Mouse (Mus musculus): ENCODE data around the gene Vmn2r23. TPM values are rescaled to one million over a fixed set of nuclear protein-coding genes. Genes with fewer than 3 reads are reported as not detected.

The Vmn2r23 gene
- polyA plus RNA-seq, 1 experiment, result not detected

DNA sequence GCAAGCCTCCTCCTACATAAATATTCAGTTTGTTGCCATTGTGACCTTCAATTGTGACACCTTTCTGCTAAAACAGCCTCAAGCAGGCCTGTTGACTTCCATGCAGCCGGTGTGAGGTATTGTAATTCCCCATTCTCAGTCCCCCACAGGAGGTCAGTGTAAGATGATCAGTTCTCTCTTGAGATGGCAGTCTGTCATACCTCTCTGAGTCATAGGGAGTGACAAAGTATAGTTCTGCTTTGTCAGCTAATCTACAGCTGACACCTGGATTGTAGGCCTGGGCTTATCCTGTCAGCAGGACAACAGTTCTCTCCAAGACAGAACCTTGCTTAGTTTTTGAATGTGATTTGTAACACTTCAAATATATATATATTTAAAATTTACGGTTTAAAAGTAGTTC lies 82.4 kb downstream of the Vmn2r23 start:
- no peak overlapping the region for H3K4me3 ChIP-seq
- TF ChIP-seq TCF3 (IDR thresholded peaks at IDR 0.05; ENCODE audit: insufficient read length, low read depth), result no peak
- no peak for TF ChIP-seq MAX (IDR thresholded peaks at IDR 0.05; ENCODE audit: low read depth)
- no peak for TF ChIP-seq POLR2A (IDR thresholded peaks at IDR 0.05; ENCODE audit: insufficient read length, low read depth)
- no peak for TF ChIP-seq POLR2AphosphoS2 (IDR thresholded peaks at IDR 0.05; ENCODE audit: insufficient read length, low read depth)
- no peak for TF ChIP-seq REST (IDR thresholded peaks at IDR 0.05; ENCODE audit: insufficient read depth, insufficient read length)
- no peak for TF ChIP-seq TCF12 (IDR thresholded peaks at IDR 0.05; ENCODE audit: insufficient read depth, poor library complexity, severe bottlenecking)
- TF ChIP-seq MYOD1 (IDR thresholded peaks at IDR 0.05; ENCODE audit: control insufficient read depth in 1 of 3, insufficient read length in 2 of 3, low read depth in 2 of 3), result no peak
- TF ChIP-seq SRF (IDR thresholded peaks at IDR 0.05; ENCODE audit: control insufficient read depth, insufficient read length, low read depth), result no peak
- TF ChIP-seq CEBPB (IDR thresholded peaks at IDR 0.05; ENCODE audit: insufficient read depth, poor library complexity, severe bottlenecking), result no peak
- no peak for TF ChIP-seq MYOG (IDR thresholded peaks at IDR 0.05; ENCODE audit: control insufficient read depth in 1 of 3, insufficient read depth in 1 of 3, insufficient read length in 2 of 3, low read depth in 2 of 3)
- TF ChIP-seq E2F4 (IDR thresholded peaks at IDR 0.05; ENCODE audit: insufficient read depth), result no peak
- no peak for TF ChIP-seq USF1 (IDR thresholded peaks at IDR 0.05; ENCODE audit: low read depth)
- no peak overlapping the region for H3K4me2 ChIP-seq (ENCODE audit: low read depth)
- no peaks in the 10 kb centered on the region for H3K79me2 ChIP-seq (ENCODE audit: control insufficient read depth, insufficient read depth)
- no peak overlapping the region for H3ac ChIP-seq (ENCODE audit: control insufficient read depth, insufficient read length)
- no peaks in the 10 kb centered on the region for H3K27me3 ChIP-seq (ENCODE audit: control insufficient read depth, insufficient read depth, insufficient read length)
- no peaks in the 10 kb centered on the region for H3K36me3 ChIP-seq (ENCODE audit: control insufficient read depth, insufficient read depth)

DNA sequence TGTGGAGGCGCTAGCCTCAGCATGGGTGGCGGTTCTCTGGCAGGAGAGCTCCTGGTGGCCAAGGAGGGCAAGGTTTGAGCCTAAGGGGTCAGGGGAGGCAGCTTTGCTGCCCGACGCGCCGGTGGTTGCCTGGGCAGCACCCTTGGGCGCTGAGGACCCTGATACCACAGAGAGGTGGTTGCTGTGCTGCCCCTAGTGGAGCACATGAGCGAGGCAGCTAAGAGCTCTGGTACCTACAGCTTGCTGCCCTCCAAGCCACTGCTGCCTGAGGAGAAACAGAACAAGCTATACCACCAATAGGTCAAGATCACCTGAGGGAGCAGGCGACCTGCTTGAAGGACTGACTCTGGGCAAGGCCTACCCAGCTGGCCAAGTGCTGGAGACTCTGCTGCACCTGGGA lies 91.3 kb downstream of the Vmn2r23 start:
- TF ChIP-seq TCF3 (IDR thresholded peaks at IDR 0.05; ENCODE audit: insufficient read length, low read depth) (no peak), CEBPB (IDR thresholded peaks at IDR 0.05; ENCODE audit: insufficient read depth, poor library complexity, severe bottlenecking) (no peak), TCF12 (IDR thresholded peaks at IDR 0.05; ENCODE audit: insufficient read depth, poor library complexity, severe bottlenecking) (no peak), USF1 (IDR thresholded peaks at IDR 0.05; ENCODE audit: low read depth) (no peak), MYOG (IDR thresholded peaks at IDR 0.05; ENCODE audit: control insufficient read depth in 1 of 3, insufficient read depth in 1 of 3, insufficient read length in 2 of 3, low read depth in 2 of 3) (no peak), REST (IDR thresholded peaks at IDR 0.05; ENCODE audit: insufficient read depth, insufficient read length) (no peak), POLR2AphosphoS2 (IDR thresholded peaks at IDR 0.05; ENCODE audit: insufficient read length, low read depth) (no peak), E2F4 (IDR thresholded peaks at IDR 0.05; ENCODE audit: insufficient read depth) (no peak), POLR2A (IDR thresholded peaks at IDR 0.05; ENCODE audit: insufficient read length, low read depth) (no peak), MAX (IDR thresholded peaks at IDR 0.05; ENCODE audit: low read depth) (no peak), MYOD1 (IDR thresholded peaks at IDR 0.05; ENCODE audit: control insufficient read depth in 1 of 3, insufficient read length in 2 of 3, low read depth in 2 of 3) (no peak), SRF (IDR thresholded peaks at IDR 0.05; ENCODE audit: control insufficient read depth, insufficient read length, low read depth) (no peak)

More for the DNA sequence above, 91.3 kb downstream of the Vmn2r23 start:
- no peaks in the 10 kb centered on the region for H3K36me3 ChIP-seq (ENCODE audit: control insufficient read depth, insufficient read depth)
- H3K4me3 ChIP-seq, result no peak overlapping the region
- no peaks in the 10 kb centered on the region for H3K79me2 ChIP-seq (ENCODE audit: control insufficient read depth, insufficient read depth)
- no peaks in the 10 kb centered on the region for H3K27me3 ChIP-seq (ENCODE audit: control insufficient read depth, insufficient read depth, insufficient read length)
- H3K4me2 ChIP-seq (ENCODE audit: low read depth), result no peak overlapping the region
- H3ac ChIP-seq (ENCODE audit: control insufficient read depth, insufficient read length), result no peak overlapping the region

Other genes with a start within 250 kb of the Vmn2r23 start
- gene Vmn2r21, start 169.3 kb upstream of the Vmn2r23 start, polyA plus RNA-seq (2012; fragmentation: generic; extraction: Trizol), result not detected
- not detected for gene Vmn2r22, start 51.9 kb upstream of the Vmn2r23 start, polyA plus RNA-seq (2012; fragmentation: generic; extraction: Trizol)
- not detected for gene Vmn2r24, start 76.2 kb downstream of the Vmn2r23 start, polyA plus RNA-seq (2012; fragmentation: generic; extraction: Trizol)
- not detected for gene Vmn2r25, start 150.8 kb downstream of the Vmn2r23 start, polyA plus RNA-seq (2012; fragmentation: generic; extraction: Trizol)